31 mouse cellular contexts compared by ENCODE assay signal in the genomic region with DNA sequence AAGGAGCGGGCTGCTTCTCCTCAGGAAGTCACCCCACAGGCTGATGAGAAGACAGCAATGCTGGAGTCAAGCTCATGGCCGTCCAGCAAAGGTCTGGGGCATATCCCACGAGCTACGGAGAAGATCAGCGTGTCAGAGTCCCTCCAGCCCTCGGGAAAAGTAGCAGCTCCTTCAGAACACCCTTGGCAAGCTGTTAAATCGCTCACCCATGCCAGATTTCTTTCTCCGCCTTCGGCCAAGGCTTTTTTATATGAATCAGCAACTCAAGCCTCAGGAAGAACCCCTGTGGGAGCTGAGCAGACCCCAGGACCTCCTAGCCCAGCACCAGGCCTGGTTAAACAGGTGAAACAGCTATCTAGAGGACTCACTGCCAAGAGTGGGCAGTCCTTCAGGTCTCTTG. TPM values are rescaled to one million over a fixed set of nuclear protein-coding genes. Genes with fewer than 3 reads are reported as not detected.
DNase-seq lines count a peak whose midpoint lies in the region; ATAC-seq and TF ChIP-seq lines count a peak whose summit lies in the region.
"Had no signal": no experiment of that assay in that cellular context is flagged by ENCODE, and none has a peak within 500 bp of the region (broad histone marks: within the 10 kb centered on the region; RNA-seq: fewer than 3 reads in every experiment).

No protein-coding gene starts in this region.

- H3K4me2 ChIP-seq in intestine, postnatal 0 days (replicated peaks; ENCODE audit: low read depth), result no peak overlapping the region
- no peak overlapping the region for H3K4me2 ChIP-seq in intestine, embryonic 16.5 days (ENCODE audit: low read depth, low read length)
- no peak overlapping the region for H3K4me2 ChIP-seq in limb, embryonic 15.5 days
- no peak overlapping the region for H3K4me2 ChIP-seq in forebrain, embryonic 12.5 days
- H3K4me2 ChIP-seq in midbrain, embryonic 16.5 days (ENCODE audit: low read length), result no peak overlapping the region
- H3K4me2 ChIP-seq: embryonic facial prominence, embryonic 13.5 days; heart, embryonic 13.5 days; hindbrain, embryonic 12.5 days; hindbrain, embryonic 15.5 days had no signal

- no peaks in the 10 kb centered on the region for H3K27me3 ChIP-seq in intestine, postnatal 0 days (replicated peaks; ENCODE audit: control insufficient read depth, insufficient read depth, low read length)
- H3K27me3 ChIP-seq in intestine, embryonic 16.5 days (replicated peaks; ENCODE audit: control insufficient read depth, insufficient read depth, low read length), result no peaks in the 10 kb centered on the region
- no peaks in the 10 kb centered on the region for H3K27me3 ChIP-seq in limb, embryonic 15.5 days
- no peaks in the 10 kb centered on the region for H3K27me3 ChIP-seq in limb, embryonic 10.5 days (ENCODE audit: low read depth, poor library complexity, severe bottlenecking)
- H3K27me3 ChIP-seq in forebrain, embryonic 12.5 days, result no peaks in the 10 kb centered on the region
- H3K27me3 ChIP-seq in midbrain, embryonic 16.5 days (ENCODE audit: control insufficient read depth, insufficient read depth, low read depth, low read length), result no peaks in the 10 kb centered on the region
- H3K27me3 ChIP-seq: CH12.LX; embryonic facial prominence, embryonic 13.5 days; heart, embryonic 13.5 days; hindbrain, embryonic 12.5 days; hindbrain, embryonic 15.5 days had no signal

- no peak overlapping the region for H3K9ac ChIP-seq in intestine, postnatal 0 days (ENCODE audit: low read depth, low read length)
- no peak overlapping the region for H3K9ac ChIP-seq in intestine, embryonic 16.5 days (ENCODE audit: low read depth, low read length)
- H3K9ac ChIP-seq in limb, embryonic 15.5 days, result no peak overlapping the region
- no peak overlapping the region for H3K9ac ChIP-seq in forebrain, embryonic 12.5 days
- no peak overlapping the region for H3K9ac ChIP-seq in midbrain, embryonic 16.5 days (ENCODE audit: low read depth, low read length)
- H3K9ac ChIP-seq: embryonic facial prominence, embryonic 13.5 days; forebrain, postnatal 0 days; heart, embryonic 13.5 days; hindbrain, embryonic 12.5 days; hindbrain, embryonic 15.5 days had no signal

- no peak for ATAC-seq in intestine, postnatal 0 days
- no peak for ATAC-seq in intestine, embryonic 16.5 days
- ATAC-seq in limb, embryonic 15.5 days (ENCODE audit: insufficient number of reproducible peaks, low FRiP score, low TSS enrichment, low read depth), result no peak
- no peak for ATAC-seq in forebrain, embryonic 12.5 days (ENCODE audit: low FRiP score)
- ATAC-seq in midbrain, embryonic 16.5 days, result no peak
- ATAC-seq: forebrain, embryonic 14.5 days; forebrain, postnatal 0 days had no signal

- 87% methylated on average over 9 of the region's 9 CpGs for WGBS in intestine, postnatal 0 days
- 86% methylated on average over 9 of the region's 9 CpGs for WGBS in intestine, embryonic 16.5 days
- 90% methylated on average over 9 of the region's 9 CpGs for WGBS in limb, embryonic 15.5 days
- 91% methylated on average over 9 of the region's 9 CpGs for WGBS in limb, embryonic 10.5 days
- WGBS in forebrain, embryonic 12.5 days, result 90% methylated on average over 9 of the region's 9 CpGs
- 88% methylated on average over 9 of the region's 9 CpGs for WGBS in midbrain, embryonic 16.5 days

- no peak overlapping the region for H3K4me3 ChIP-seq in intestine, postnatal 0 days (ENCODE audit: low read depth, low read length)
- H3K4me3 ChIP-seq in intestine, embryonic 16.5 days (ENCODE audit: low read length), result no peak overlapping the region
- no peak overlapping the region for H3K4me3 ChIP-seq in limb, embryonic 15.5 days
- H3K4me3 ChIP-seq in limb, embryonic 10.5 days, result no peak overlapping the region
- H3K4me3 ChIP-seq in forebrain, embryonic 12.5 days (replicated peaks), result no peak overlapping the region
- H3K4me3 ChIP-seq in midbrain, embryonic 16.5 days (ENCODE audit: low read depth, low read length), result no peak overlapping the region
- H3K4me3 ChIP-seq: embryonic facial prominence, embryonic 10.5 days; embryonic facial prominence, embryonic 13.5 days; erythroblast, embryonic 14.5 days; forebrain, embryonic 10.5 days; gastrocnemius, adult 2 months; heart, adult 2 months; heart, embryonic 10.5 days; heart, embryonic 13.5 days; hindbrain, embryonic 12.5 days; hindbrain, embryonic 15.5 days had no signal

- TF ChIP-seq CTCF in intestine, postnatal 0 days (IDR thresholded peaks at IDR 0.05; ENCODE audit: low read depth), result no peak

- no peaks in the 10 kb centered on the region for H3K4me1 ChIP-seq in intestine, postnatal 0 days (replicated peaks; ENCODE audit: control insufficient read depth, insufficient read depth, low read length)
- no peaks in the 10 kb centered on the region for H3K4me1 ChIP-seq in intestine, embryonic 16.5 days (ENCODE audit: control insufficient read depth, insufficient read depth, low read length)
- no peaks in the 10 kb centered on the region for H3K4me1 ChIP-seq in limb, embryonic 15.5 days
- H3K4me1 ChIP-seq in limb, embryonic 10.5 days, result no peaks in the 10 kb centered on the region
- no peaks in the 10 kb centered on the region for H3K4me1 ChIP-seq in forebrain, embryonic 12.5 days
- H3K4me1 ChIP-seq in midbrain, embryonic 16.5 days (ENCODE audit: control insufficient read depth, insufficient read depth, low read length), result no peaks in the 10 kb centered on the region
- H3K4me1 ChIP-seq: embryonic facial prominence, embryonic 10.5 days; embryonic facial prominence, embryonic 13.5 days; forebrain, embryonic 10.5 days; heart, embryonic 10.5 days; heart, embryonic 13.5 days; hindbrain, embryonic 12.5 days; hindbrain, embryonic 15.5 days had no signal

- H3K9me3 ChIP-seq in intestine, postnatal 0 days (ENCODE audit: control insufficient read depth), result no peaks in the 10 kb centered on the region
- H3K9me3 ChIP-seq in intestine, embryonic 16.5 days (ENCODE audit: control insufficient read depth, low read length), result no peaks in the 10 kb centered on the region
- H3K9me3 ChIP-seq in limb, embryonic 15.5 days, result no peaks in the 10 kb centered on the region
- no peaks in the 10 kb centered on the region for H3K9me3 ChIP-seq in limb, embryonic 10.5 days (replicated peaks)
- H3K9me3 ChIP-seq in forebrain, embryonic 12.5 days, result no peaks in the 10 kb centered on the region
- H3K9me3 ChIP-seq in midbrain, embryonic 16.5 days (replicated peaks; ENCODE audit: control insufficient read depth, low read length, poor library complexity, severe bottlenecking), result no peaks in the 10 kb centered on the region
- H3K9me3 ChIP-seq: embryonic facial prominence, embryonic 10.5 days; embryonic facial prominence, embryonic 13.5 days; forebrain, embryonic 10.5 days; G1E; heart, embryonic 10.5 days; heart, embryonic 13.5 days; hindbrain, embryonic 12.5 days; hindbrain, embryonic 15.5 days had no signal

- peak overlapping the region; percentile 35; the same call in 1 of the 2 replicates for H3K27ac ChIP-seq in intestine, postnatal 0 days (ENCODE audit: low read depth, low read length)
- no peak overlapping the region for H3K27ac ChIP-seq in intestine, embryonic 16.5 days (ENCODE audit: low read length)
- H3K27ac ChIP-seq in limb, embryonic 15.5 days, result peak overlapping the region; percentile 18; the same call in 1 of the 2 replicates
- H3K27ac ChIP-seq in limb, embryonic 10.5 days, result no peak overlapping the region
- no peak overlapping the region for H3K27ac ChIP-seq in forebrain, embryonic 12.5 days
- no peak overlapping the region for H3K27ac ChIP-seq in midbrain, embryonic 16.5 days (ENCODE audit: low read length)
- H3K27ac ChIP-seq: embryonic facial prominence, embryonic 10.5 days; embryonic facial prominence, embryonic 13.5 days; forebrain, embryonic 10.5 days; gastrocnemius, adult 2 months; heart, adult 2 months; heart, embryonic 10.5 days; heart, embryonic 13.5 days; hindbrain, embryonic 12.5 days; hindbrain, embryonic 15.5 days had no signal

- peaks cover 54% of the 10 kb centered on the region for H3K36me3 ChIP-seq in intestine, postnatal 0 days (ENCODE audit: control insufficient read depth, insufficient read depth)
- H3K36me3 ChIP-seq in intestine, embryonic 16.5 days (ENCODE audit: control insufficient read depth, insufficient read depth, low read length), result peaks cover 22% of the 10 kb centered on the region
- peaks cover 82% of the 10 kb centered on the region for H3K36me3 ChIP-seq in limb, embryonic 15.5 days
- H3K36me3 ChIP-seq in limb, embryonic 10.5 days, result peaks cover 99% of the 10 kb centered on the region
- peaks cover 82% of the 10 kb centered on the region for H3K36me3 ChIP-seq in forebrain, embryonic 12.5 days (replicated peaks)
- H3K36me3 ChIP-seq in midbrain, embryonic 16.5 days (ENCODE audit: control insufficient read depth, insufficient read depth, low read length), result peaks cover 30% of the 10 kb centered on the region

- DNase-seq in limb, embryonic 10.5 days (ENCODE audit: low spot score), result no peak
- peak; percentile 36 for DNase-seq in adipocyte (ENCODE audit: low spot score)
- DNase-seq: adrenal gland, adult 8-10 months; adrenal gland, postnatal 25 days; B cell, adult 2 months; cerebellum, adult 11-12 months; cerebellum, adult 8-10 months; cerebellum, postnatal 10 days; cerebellum, postnatal 36 days; embryo, embryonic 11 days; forebrain, postnatal 0 days; gastrocnemius, adult 2 months; gastrocnemius, postnatal 25 days; heart, adult 2 months; heart, postnatal 14 days had no signal

RNA-seq across cellular contexts. Expression of a gene that starts 7.2 kb away (rescaled TPM):
- 540 and 567 TPM in 2 replicates for polyA plus RNA-seq in intestine, postnatal 0 days (2015; fragmentation: Nextera tagmentation; extraction: Ambion mirVana)
- polyA plus RNA-seq in intestine, embryonic 16.5 days (2015; fragmentation: Nextera tagmentation; extraction: Ambion mirVana), result 664 and 676 TPM in 2 replicates
- polyA plus RNA-seq in limb, embryonic 15.5 days (2015; fragmentation: Nextera tagmentation; extraction: Ambion mirVana), result 427 and 446 TPM in 2 replicates
- polyA plus RNA-seq in limb, embryonic 10.5 days (2016; fragmentation: Nextera tagmentation; extraction: Ambion mirVana), result 472 and 529 TPM in 2 replicates
- polyA plus RNA-seq in forebrain, embryonic 12.5 days (2016; fragmentation: Nextera tagmentation; extraction: Ambion mirVana), result 316 and 328 TPM in 2 replicates
- polyA plus RNA-seq in midbrain, embryonic 16.5 days (2015; fragmentation: Nextera tagmentation; extraction: Ambion mirVana), result 319 and 320 TPM in 2 replicates

RNA-seq across cellular contexts. Expression of a gene that starts 8.7 kb away (rescaled TPM):
- polyA plus RNA-seq in intestine, postnatal 0 days (2015; fragmentation: Nextera tagmentation; extraction: Ambion mirVana), result 142 and 156 TPM in 2 replicates
- polyA plus RNA-seq in intestine, embryonic 16.5 days (2015; fragmentation: Nextera tagmentation; extraction: Ambion mirVana), result 91.7 and 106 TPM in 2 replicates
- 110 and 119 TPM in 2 replicates for polyA plus RNA-seq in limb, embryonic 15.5 days (2015; fragmentation: Nextera tagmentation; extraction: Ambion mirVana)
- polyA plus RNA-seq in limb, embryonic 10.5 days (2016; fragmentation: Nextera tagmentation; extraction: Ambion mirVana), result 79.0 and 85.8 TPM in 2 replicates
- 96.9 and 97.7 TPM in 2 replicates for polyA plus RNA-seq in forebrain, embryonic 12.5 days (2016; fragmentation: Nextera tagmentation; extraction: Ambion mirVana)
- polyA plus RNA-seq in midbrain, embryonic 16.5 days (2015; fragmentation: Nextera tagmentation; extraction: Ambion mirVana), result 91.0 and 92.2 TPM in 2 replicates

RNA-seq across cellular contexts. Expression of a gene that starts 16.6 kb away (rescaled TPM):
- polyA plus RNA-seq in intestine, postnatal 0 days (2015; fragmentation: Nextera tagmentation; extraction: Ambion mirVana), result 7.8 and 8.5 TPM in 2 replicates
- polyA plus RNA-seq in intestine, embryonic 16.5 days (2015; fragmentation: Nextera tagmentation; extraction: Ambion mirVana), result 20.8 and 24.9 TPM in 2 replicates
- 43.8 and 46.2 TPM in 2 replicates for polyA plus RNA-seq in limb, embryonic 15.5 days (2015; fragmentation: Nextera tagmentation; extraction: Ambion mirVana)
- 15.8 and 27.5 TPM in 2 replicates for polyA plus RNA-seq in limb, embryonic 10.5 days (2016; fragmentation: Nextera tagmentation; extraction: Ambion mirVana)
- polyA plus RNA-seq in forebrain, embryonic 12.5 days (2016; fragmentation: Nextera tagmentation; extraction: Ambion mirVana), result 35.5 and 39.1 TPM in 2 replicates
- 6.9 and 7.9 TPM in 2 replicates for polyA plus RNA-seq in midbrain, embryonic 16.5 days (2015; fragmentation: Nextera tagmentation; extraction: Ambion mirVana)

RNA-seq across cellular contexts. Expression of a gene that starts 49.5 kb away (rescaled TPM):
- 85.3 and 93.0 TPM in 2 replicates for polyA plus RNA-seq in intestine, postnatal 0 days (2015; fragmentation: Nextera tagmentation; extraction: Ambion mirVana)
- 121 and 130 TPM in 2 replicates for polyA plus RNA-seq in intestine, embryonic 16.5 days (2015; fragmentation: Nextera tagmentation; extraction: Ambion mirVana)
- 104 and 109 TPM in 2 replicates for polyA plus RNA-seq in limb, embryonic 15.5 days (2015; fragmentation: Nextera tagmentation; extraction: Ambion mirVana)
- polyA plus RNA-seq in limb, embryonic 10.5 days (2016; fragmentation: Nextera tagmentation; extraction: Ambion mirVana), result 112 and 113 TPM in 2 replicates
- polyA plus RNA-seq in forebrain, embryonic 12.5 days (2016; fragmentation: Nextera tagmentation; extraction: Ambion mirVana), result 82.7 TPM in 2 replicates
- polyA plus RNA-seq in midbrain, embryonic 16.5 days (2015; fragmentation: Nextera tagmentation; extraction: Ambion mirVana), result 43.4 and 50.3 TPM in 2 replicates

RNA-seq across cellular contexts. Expression of a gene that starts 56.5 kb away (rescaled TPM):
- 1.2 and 1.3 TPM in 2 replicates for polyA plus RNA-seq in intestine, postnatal 0 days (2015; fragmentation: Nextera tagmentation; extraction: Ambion mirVana)
- polyA plus RNA-seq in intestine, embryonic 16.5 days (2015; fragmentation: Nextera tagmentation; extraction: Ambion mirVana), result 0.93 and 1.1 TPM in 2 replicates
- polyA plus RNA-seq in limb, embryonic 15.5 days (2015; fragmentation: Nextera tagmentation; extraction: Ambion mirVana), result 1.4 and 2.4 TPM in 2 replicates
- polyA plus RNA-seq in limb, embryonic 10.5 days (2016; fragmentation: Nextera tagmentation; extraction: Ambion mirVana), result 0.70 and 1.1 TPM in 2 replicates
- polyA plus RNA-seq in forebrain, embryonic 12.5 days (2016; fragmentation: Nextera tagmentation; extraction: Ambion mirVana), result 0.64 TPM in 1 of 2 replicates, not detected in the other
- polyA plus RNA-seq in midbrain, embryonic 16.5 days (2015; fragmentation: Nextera tagmentation; extraction: Ambion mirVana), result 0.34 and 0.62 TPM in 2 replicates
- polyA plus RNA-seq: erythroblast, embryonic 14.5 days had no signal

Comparison
In these comparisons a context has a peak if more than half of its experiments do, and no peak if none do; other contexts are left out.
1. H3K27ac ChIP-seq: peak in intestine, postnatal 0 days (single experiment) and limb, embryonic 15.5 days (single experiment); none in intestine, embryonic 16.5 days (single experiment), limb, embryonic 10.5 days (single experiment), forebrain, embryonic 12.5 days (single experiment) and midbrain, embryonic 16.5 days (single experiment).